Mouse (Mus musculus) spleen, postnatal 36 days (tissue): Measurements from ENCODE around the gene Aldh2.
A peak's percentile ranks its signal among the peaks of the same experiment; 100 is the strongest.
"Not testable (repeated sequence)": the region's sequence is repeated elsewhere in the genome, so short reads cannot be mapped to it uniquely, and the experiment has no call there.

Source experiments
- DNase-seq, 2 experiments: peaks; one replicate each; pipeline ENCODE4 v3.0.0; 2022; ENCODE audit warnings: low spot score in 2 of 2, mixed read lengths in 1 of 2

The Aldh2 gene

DNA sequence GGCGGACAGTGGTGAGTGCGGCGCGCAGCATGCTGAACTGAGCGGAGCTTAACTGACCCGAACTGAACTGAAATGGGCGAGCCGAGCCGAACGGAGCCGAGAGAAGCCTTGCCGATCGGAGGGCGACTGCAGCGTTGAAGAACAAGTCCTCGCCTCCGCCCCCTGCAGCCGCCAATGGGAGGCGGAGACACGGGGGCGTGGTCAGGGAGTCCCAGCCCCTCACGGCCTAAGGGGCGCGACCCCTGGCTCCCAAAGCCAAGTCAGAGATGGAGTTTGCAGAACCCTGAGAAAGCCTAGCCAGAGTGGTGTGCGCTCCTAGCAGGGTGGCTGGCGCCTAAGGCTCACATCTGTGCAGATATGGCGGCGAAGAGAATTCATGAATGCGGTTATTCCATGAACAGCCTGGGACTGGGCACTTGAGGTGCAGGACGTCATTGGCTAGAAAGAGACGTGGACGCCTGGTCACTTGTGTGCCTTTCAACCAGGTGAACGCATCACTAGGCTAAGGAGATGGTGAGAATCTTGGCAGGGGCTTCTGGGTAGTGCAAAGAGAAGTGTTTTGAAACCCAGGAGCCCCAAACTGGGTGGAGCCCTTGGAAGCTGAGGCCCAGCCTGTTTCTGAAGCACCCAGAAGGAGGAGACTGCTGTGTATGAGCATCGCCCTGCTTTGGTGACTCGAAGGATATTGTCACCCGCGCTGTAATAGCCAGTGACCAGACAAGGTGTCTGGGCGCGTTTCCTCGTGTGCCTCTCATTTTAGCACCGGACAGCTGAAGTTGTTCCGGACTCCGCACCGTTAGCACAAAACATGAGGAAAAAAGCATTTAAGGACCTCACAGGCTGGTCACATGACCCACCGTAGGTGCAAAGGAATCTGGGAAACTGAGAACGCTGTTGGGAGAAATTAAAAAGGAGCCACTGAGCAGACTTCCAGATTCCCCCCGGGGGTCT, at the start of gene Aldh2:
Aldh2 (minus strand) TSS at position 374 of the 951 bp plus-strand sequence.
- peak; percentile 86 to 88 for DNase-seq

DNA sequence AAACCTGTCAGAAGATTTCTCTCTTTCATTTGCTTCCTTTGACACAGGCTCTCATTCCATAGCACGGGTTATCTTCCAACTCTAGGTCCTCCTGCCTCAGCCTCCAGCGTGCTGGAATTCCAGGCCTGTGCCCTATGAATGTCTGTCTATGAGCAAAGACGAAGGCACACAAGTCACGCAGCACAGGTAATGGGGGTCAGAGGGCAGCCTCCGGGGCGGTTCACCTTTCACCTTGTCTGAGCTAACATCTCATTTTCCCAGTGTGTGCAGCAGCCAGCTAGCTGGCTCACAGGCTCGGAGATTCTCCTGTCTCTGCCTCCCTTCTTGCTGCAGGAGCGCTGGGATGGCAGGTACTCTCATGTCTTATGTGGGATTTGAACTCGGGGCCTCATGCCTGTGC, 46.0 kb upstream of the Aldh2 start:
- DNase-seq, result no peak

GRCm38 (mm10) chr5:121637296-121637695, 43.7 kb upstream of the Aldh2 start:
- no peak for DNase-seq

GRCm38 (mm10) chr5:121634668-121635067, 41.0 kb upstream of the Aldh2 start:
- no peak for DNase-seq

- DNase-seq, result no peak
These were observed 39.2 kb upstream of the Aldh2 start for GRCm38 (mm10) chr5:121632804-121633203.

DNA sequence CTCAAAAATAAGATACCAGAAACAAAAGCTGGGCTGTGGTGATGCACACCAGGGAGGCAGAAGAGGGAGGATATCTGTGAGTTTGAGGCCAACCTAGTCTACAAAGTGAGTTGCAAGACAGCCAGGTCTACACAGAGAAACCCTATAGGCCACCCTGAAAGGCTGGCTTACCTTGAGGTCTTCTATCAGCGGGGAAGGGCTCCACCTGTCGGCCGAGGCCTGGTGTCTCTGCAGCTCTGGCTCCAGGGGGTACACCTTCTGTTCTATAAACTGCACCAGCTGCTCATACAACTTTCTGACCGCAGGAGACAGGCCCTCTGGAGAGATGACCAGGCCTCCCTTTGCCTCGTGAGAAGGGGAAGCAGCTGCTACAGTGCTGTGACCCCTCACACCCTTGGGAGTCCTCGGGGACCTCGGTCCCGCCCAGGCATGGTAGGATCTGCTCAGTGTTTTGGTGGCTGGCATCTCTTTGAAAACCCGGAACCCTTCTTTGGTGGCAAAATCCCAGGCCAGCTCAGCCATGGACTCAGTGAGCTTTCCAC, 37.6 kb upstream of the Aldh2 start:
- peak in 1 of 2 experiments; percentile 9 for DNase-seq

GRCm38 (mm10) chr5:121627871-121628270, 34.2 kb upstream of the Aldh2 start:
- peak; percentile 52 to 59 for DNase-seq

DNA sequence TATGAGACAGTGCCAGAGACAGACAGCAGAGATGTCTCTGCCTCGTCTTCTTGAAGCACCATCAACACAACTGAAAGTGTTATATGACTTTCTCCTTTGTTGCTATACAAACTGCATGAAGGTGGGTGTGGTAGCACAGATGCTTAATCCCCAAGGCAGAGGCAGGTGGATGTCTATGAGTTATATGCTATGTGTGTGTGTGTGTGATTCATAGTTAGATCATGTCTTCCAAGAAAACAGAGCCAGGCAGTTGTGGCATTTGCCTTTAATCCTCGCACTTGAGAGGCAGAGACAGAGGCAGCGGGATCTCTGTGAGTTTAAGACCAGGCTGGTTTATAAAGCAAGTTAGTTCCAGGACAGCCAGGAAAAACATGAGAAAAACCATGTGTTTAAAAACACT, 29.6 kb upstream of the Aldh2 start:
- no peak for DNase-seq

GRCm38 (mm10) chr5:121621102-121621501, 27.5 kb upstream of the Aldh2 start:
- no peak for DNase-seq

- peak; percentile 75 to 76 for DNase-seq
These were observed 25.2 kb upstream of the Aldh2 start, which contains the start of gene Acad12 for GRCm38 (mm10) chr5:121618592-121619513. Gene Acad12, minus strand, starts transcription at chr5:121618938.

GRCm38 (mm10) chr5:121614921-121615320, 21.3 kb upstream of the Aldh2 start:
- not testable (repeated sequence) for DNase-seq

DNA sequence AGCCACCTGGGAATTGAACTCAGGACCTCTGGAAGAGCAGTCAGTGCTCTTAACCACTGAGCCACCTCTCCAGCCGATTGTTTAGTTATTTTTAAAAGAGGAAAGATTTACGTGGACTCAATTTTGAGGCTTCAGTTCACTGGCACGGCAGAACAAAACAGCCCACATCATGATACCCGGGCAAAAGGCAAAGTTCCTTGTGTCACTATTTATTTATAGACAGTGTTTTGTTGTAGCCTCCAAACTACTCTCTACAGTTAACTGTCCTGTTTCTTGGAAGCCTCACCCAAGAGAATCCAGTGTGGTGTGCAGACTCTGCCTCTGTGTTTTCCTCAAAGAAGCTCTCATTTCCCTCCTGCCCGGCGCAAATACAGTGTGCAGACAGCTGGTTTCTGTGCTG, 18.4 kb upstream of the Aldh2 start:
- no peak for DNase-seq

- DNase-seq, result not testable (repeated sequence)
These were observed 16.0 kb upstream of the Aldh2 start for GRCm38 (mm10) chr5:121609556-121610135.

GRCm38 (mm10) chr5:121606151-121606550, 12.5 kb upstream of the Aldh2 start:
- DNase-seq, result peak; percentile 57 to 66

DNA sequence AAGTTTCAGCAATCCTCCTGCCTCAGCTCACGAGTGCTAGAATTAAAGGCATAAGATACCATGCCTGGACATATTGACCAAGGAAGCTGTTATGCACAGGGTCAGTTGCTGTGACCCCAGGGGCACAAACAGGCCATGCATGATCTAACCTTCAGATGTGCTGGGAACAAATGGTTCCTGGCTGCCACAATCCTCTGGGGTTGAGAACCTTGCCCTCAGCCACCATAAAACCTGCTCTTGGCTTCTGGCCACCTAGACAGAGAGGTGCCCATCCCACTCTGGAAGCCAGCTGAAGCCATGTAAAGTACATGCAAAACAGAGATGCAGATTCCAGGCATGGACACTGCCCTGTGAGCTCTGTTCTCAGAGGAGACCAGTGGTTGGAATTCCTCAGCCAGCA, 10.2 kb upstream of the Aldh2 start:
- not testable (repeated sequence) for DNase-seq

- peak; percentile 82 to 85 for DNase-seq
These were observed 8.1 kb upstream of the Aldh2 start for GRCm38 (mm10) chr5:121601547-121602299.

- no peak for DNase-seq
These were observed 5.4 kb upstream of the Aldh2 start for GRCm38 (mm10) chr5:121598871-121599610.

DNA sequence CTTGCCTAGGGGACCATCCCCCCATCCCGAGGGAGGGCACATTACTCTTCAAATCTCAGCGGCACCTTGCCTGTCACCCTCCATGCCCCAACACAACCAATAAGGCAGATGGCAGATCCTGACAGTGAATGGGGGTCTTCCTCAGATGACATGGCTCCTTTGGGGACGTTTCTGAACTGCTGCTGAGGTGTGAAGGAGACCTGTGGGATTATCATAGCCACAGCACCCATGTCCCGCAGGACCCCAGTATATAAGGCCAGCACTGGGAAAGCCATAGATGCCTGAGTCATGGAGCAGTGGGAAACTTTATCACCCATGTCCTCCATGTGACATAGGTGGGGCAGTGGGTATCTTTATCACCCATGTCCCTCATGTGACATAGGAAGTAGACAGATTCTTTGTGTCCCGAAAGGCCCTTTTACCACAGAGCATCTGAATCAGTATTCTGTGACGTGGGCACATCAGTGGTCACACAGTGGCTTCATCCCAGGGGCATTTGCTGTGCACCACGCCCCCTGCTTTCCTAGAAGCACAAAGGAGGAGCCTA, 4.4 kb upstream of the Aldh2 start:
- DNase-seq, result no peak

- DNase-seq, result peak; percentile 31
These were observed 3.7 kb upstream of the Aldh2 start for GRCm38 (mm10) chr5:121597332-121597731.

DNA sequence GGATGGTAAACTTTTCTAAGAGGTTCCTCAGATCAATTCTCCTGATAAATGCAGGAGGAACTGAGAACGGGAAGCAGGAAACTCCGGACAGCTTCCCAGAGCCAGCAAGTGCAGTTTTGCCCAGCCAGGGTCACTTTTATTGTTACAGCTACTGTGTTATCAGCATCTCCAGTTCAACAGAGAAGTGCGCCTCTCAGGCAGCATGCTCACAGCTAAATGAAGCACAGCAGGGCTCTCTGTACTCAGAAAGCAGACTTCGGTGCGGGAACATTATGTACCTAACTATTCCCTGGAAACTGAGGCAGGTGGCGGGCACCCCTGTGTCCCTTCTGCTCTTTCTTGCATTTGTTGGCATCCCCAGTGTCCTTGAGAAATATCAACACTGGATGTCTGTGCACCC, 2.6 kb upstream of the Aldh2 start:
- no peak for DNase-seq
